8 mouse cellular contexts compared by ENCODE assay signal in the genomic region with DNA sequence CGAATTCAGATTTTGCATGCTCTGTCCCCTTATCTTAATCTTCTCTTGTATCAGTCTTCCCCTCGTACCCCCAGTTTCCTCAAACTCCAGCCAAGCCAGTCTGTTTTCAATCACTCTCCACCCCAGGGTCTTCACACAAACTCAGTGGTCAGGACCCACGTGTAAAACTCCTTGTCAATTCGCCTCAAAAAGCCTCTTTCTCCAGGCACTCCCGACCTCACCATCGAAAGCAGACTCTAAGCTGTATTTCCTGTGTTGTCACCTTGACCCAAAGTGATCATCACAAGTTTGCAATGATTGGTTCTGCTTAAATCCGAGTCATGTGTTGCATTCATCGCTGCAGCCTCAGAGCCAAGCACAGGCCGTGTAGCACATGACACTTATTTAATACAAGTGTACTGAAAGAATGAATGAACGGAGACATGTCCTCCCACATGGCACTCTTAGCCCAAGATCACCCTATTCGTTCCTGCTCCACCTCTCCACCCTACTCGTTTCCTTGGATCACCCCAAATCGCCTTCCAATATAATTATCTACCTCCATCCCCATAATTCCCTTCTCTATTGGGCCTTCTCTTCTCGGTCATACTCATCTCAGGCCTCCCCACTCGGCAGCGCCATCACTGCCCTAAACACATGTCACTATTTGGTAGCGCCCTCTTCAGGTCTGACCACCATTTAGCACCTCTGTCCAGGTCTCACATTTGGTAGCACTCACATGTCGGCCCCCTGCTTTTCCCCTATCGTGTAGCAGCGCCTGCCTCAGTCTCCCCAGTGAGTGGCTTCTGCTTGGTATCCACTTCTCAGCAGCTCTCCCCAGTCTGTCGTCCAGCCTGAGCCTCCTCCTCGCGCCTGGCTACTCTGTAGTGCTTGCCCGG. TPM values are rescaled to one million over a fixed set of nuclear protein-coding genes. Genes with fewer than 3 reads are reported as not detected.
A peak's percentile ranks its signal among the peaks of the same experiment; 100 is the strongest.
DNase-seq lines count a peak whose midpoint lies in the region; ATAC-seq and TF ChIP-seq lines count a peak whose summit lies in the region.

No protein-coding gene starts in this region.

- H3K79me2 ChIP-seq in heart, adult 2 months (replicated peaks; ENCODE audit: control insufficient read depth, insufficient read depth, low read length): peaks cover 10% of the 10 kb centered on the region; the same call in 1 of the 2 replicates

- ATAC-seq in forebrain, embryonic 16.5 days: peak; percentile 54
- no peak; the same call in none of the 2 replicates for ATAC-seq in midbrain, embryonic 12.5 days (ENCODE audit: low FRiP score, low read depth)

- 0 out of 2 replicates have a peak, but pooled peaks have one; percentile 9 for TF ChIP-seq EP300 in heart, adult 2 months (IDR thresholded peaks at IDR 0.05; ENCODE audit: insufficient read depth, low read depth, low read length)

- H3K4me1 ChIP-seq in heart, adult 2 months (ENCODE audit: control insufficient read depth, insufficient read depth, low read length): peaks cover 39% of the 10 kb centered on the region
- peaks cover 20% of the 10 kb centered on the region for H3K4me1 ChIP-seq in forebrain, embryonic 16.5 days (replicated peaks; ENCODE audit: control insufficient read depth, insufficient read depth, low read length)
- H3K4me1 ChIP-seq in midbrain, embryonic 12.5 days: peaks cover 26% of the 10 kb centered on the region

- peak overlapping the region; percentile 98 for H3K9ac ChIP-seq in heart, adult 2 months (ENCODE audit: low read depth, low read length)
- peak overlapping the region; percentile 94 for H3K9ac ChIP-seq in forebrain, embryonic 16.5 days (replicated peaks; ENCODE audit: low read depth, low read length)
- peak overlapping the region; percentile 77 for H3K9ac ChIP-seq in midbrain, embryonic 12.5 days (replicated peaks)

- H3K9me3 ChIP-seq in forebrain, embryonic 16.5 days (ENCODE audit: control insufficient read depth, low read length): no peaks in the 10 kb centered on the region
- no peaks in the 10 kb centered on the region for H3K9me3 ChIP-seq in midbrain, embryonic 12.5 days

- H3K27me3 ChIP-seq in heart, adult 2 months (ENCODE audit: control insufficient read depth, insufficient read depth, low read length): no peaks in the 10 kb centered on the region
- no peaks in the 10 kb centered on the region for H3K27me3 ChIP-seq in forebrain, embryonic 16.5 days (replicated peaks; ENCODE audit: control insufficient read depth, insufficient read depth, low read length)
- no peaks in the 10 kb centered on the region; the same call in 1 of the 2 replicates for H3K27me3 ChIP-seq in midbrain, embryonic 12.5 days

- peak overlapping the region; percentile 97 for H3K27ac ChIP-seq in heart, adult 2 months
- peak overlapping the region; percentile 53; the same call in 1 of the 2 replicates for H3K27ac ChIP-seq in forebrain, embryonic 16.5 days (ENCODE audit: low read length)
- H3K27ac ChIP-seq in midbrain, embryonic 12.5 days (replicated peaks): peak overlapping the region; percentile 73

- 2% methylated on average over 24 of the region's 24 CpGs for WGBS in heart, adult 2 months
- 8% methylated on average over 24 of the region's 24 CpGs for WGBS in forebrain, embryonic 16.5 days
- 10% methylated on average over 24 of the region's 24 CpGs for WGBS in midbrain, embryonic 12.5 days

- intact Hi-C loops in heart, adult 2 months (cut with DNase I): loop anchor here (2.0 kb wide), 2 partner anchors 24 to 30 kb away; no protein-coding TSS in a partner anchor
- intact Hi-C loops in heart, postnatal 36 days (cut with DNase I): no loop called here
- intact Hi-C loops in left cerebral cortex, postnatal 14 days (cut with DNase I): loop anchor here (5.0 kb wide), 1 partner anchor 35 kb away; the partner anchor contains the start of gene Hif3a

- peak overlapping the region; percentile 87 for H3K4me3 ChIP-seq in heart, adult 2 months
- H3K4me3 ChIP-seq in forebrain, embryonic 16.5 days (replicated peaks; ENCODE audit: low read length): peak overlapping the region; percentile 98
- peak overlapping the region; percentile 87 for H3K4me3 ChIP-seq in midbrain, embryonic 12.5 days

- peak; percentile 64 for TF ChIP-seq CTCF in heart, adult 2 months (IDR thresholded peaks at IDR 0.05)

- H3K36me3 ChIP-seq in heart, adult 2 months (ENCODE audit: control insufficient read depth, insufficient read depth, low read length): peaks cover 2% of the 10 kb centered on the region
- peaks cover 3% of the 10 kb centered on the region for H3K36me3 ChIP-seq in forebrain, embryonic 16.5 days (ENCODE audit: control insufficient read depth, insufficient read depth)
- peaks cover 19% of the 10 kb centered on the region for H3K36me3 ChIP-seq in midbrain, embryonic 12.5 days

- TF ChIP-seq POLR2A in heart, adult 2 months (IDR thresholded peaks at IDR 0.05; ENCODE audit: insufficient read depth, low read depth, low read length): no peak

- H3K4me2 ChIP-seq in forebrain, embryonic 16.5 days (ENCODE audit: low read length): peak overlapping the region; percentile 92
- peak overlapping the region; percentile 61 for H3K4me2 ChIP-seq in midbrain, embryonic 12.5 days (replicated peaks)

- DNase-seq in heart, adult 2 months: no peak
- DNase-seq in heart, postnatal 36 days: no peak
- peak; percentile 75 for DNase-seq in CD4-positive, CD25-positive, alpha-beta regulatory T cell, adult 2 months (ENCODE audit: low read depth, low spot score)
- peak; percentile 71 for DNase-seq in c-Kit-positive CD71-positive TER-119-negative erythroid progenitor cells, embryonic 14.5 days (ENCODE audit: low read depth)
- peak; percentile 63 to 82 for DNase-seq in left cerebral cortex, postnatal 14 days (ENCODE audit: low spot score in 2 of 2)
- no peak for DNase-seq in urinary bladder, postnatal 4 days (ENCODE audit: low spot score in 2 of 2)

RNA-seq across cellular contexts. Expression of gene Ppp5c, which starts 0.8 kb away (rescaled TPM):
- total RNA-seq in heart, adult 2 months (2021): 100 to 1,000 TPM in 1 of 2 experiments, 10 to 100 TPM in 1; 89.0 to 104 TPM
- 157 and 163 TPM in 2 replicates for polyA plus RNA-seq in heart, adult 2 months (2012; rRNA removed)
- total RNA-seq in heart, postnatal 36 days (2021): 100 to 1,000 TPM; 107 to 109 TPM
- 115 and 121 TPM in 2 replicates for polyA plus RNA-seq in forebrain, embryonic 16.5 days (2015; fragmentation: Nextera tagmentation; extraction: Ambion mirVana)
- total RNA-seq in left cerebral cortex, postnatal 14 days (2021): 100 to 1,000 TPM; 182 to 185 TPM
- polyA plus RNA-seq in midbrain, embryonic 12.5 days (2016; fragmentation: Nextera tagmentation; extraction: Ambion mirVana): 102 TPM in 2 replicates

RNA-seq across cellular contexts. Expression of gene Ccdc8, which starts 34.4 kb away (rescaled TPM):
- 1 to 10 TPM; 4.0 to 4.4 TPM for total RNA-seq in heart, adult 2 months (2021)
- polyA plus RNA-seq in heart, adult 2 months (2012; rRNA removed): 2.7 and 4.2 TPM in 2 replicates
- 1 to 10 TPM; 5.9 to 6.3 TPM for total RNA-seq in heart, postnatal 36 days (2021)
- polyA plus RNA-seq in forebrain, embryonic 16.5 days (2015; fragmentation: Nextera tagmentation; extraction: Ambion mirVana): 7.3 and 8.9 TPM in 2 replicates
- 1 to 10 TPM; 3.0 TPM for total RNA-seq in left cerebral cortex, postnatal 14 days (2021)
- polyA plus RNA-seq in midbrain, embryonic 12.5 days (2016; fragmentation: Nextera tagmentation; extraction: Ambion mirVana): 7.0 and 12.6 TPM in 2 replicates

RNA-seq across cellular contexts. Expression of gene Hif3a, which starts 35.3 kb away (rescaled TPM):
- total RNA-seq in heart, adult 2 months (2021): 1 to 10 TPM; 1.9 to 3.0 TPM
- polyA plus RNA-seq in heart, adult 2 months (2012; rRNA removed): 1.6 and 2.5 TPM in 2 replicates
- 1 to 10 TPM; 2.5 to 2.6 TPM for total RNA-seq in heart, postnatal 36 days (2021)
- polyA plus RNA-seq in forebrain, embryonic 16.5 days (2015; fragmentation: Nextera tagmentation; extraction: Ambion mirVana): 4.4 TPM in 2 replicates
- total RNA-seq in left cerebral cortex, postnatal 14 days (2021): 10 to 100 TPM in 1 of 2 experiments, 1 to 10 TPM in 1; 8.3 to 16.0 TPM
- 4.9 and 5.1 TPM in 2 replicates for polyA plus RNA-seq in midbrain, embryonic 12.5 days (2016; fragmentation: Nextera tagmentation; extraction: Ambion mirVana)

RNA-seq across cellular contexts. Expression of gene Gm42372, which starts 44.1 kb away (rescaled TPM):
- not detected for total RNA-seq in heart, adult 2 months (2021)
- polyA plus RNA-seq in heart, adult 2 months (2012; rRNA removed): 0.03 TPM in 1 of 2 replicates, not detected in the other
- not detected for total RNA-seq in heart, postnatal 36 days (2021)
- polyA plus RNA-seq in forebrain, embryonic 16.5 days (2015; fragmentation: Nextera tagmentation; extraction: Ambion mirVana): 3.7 and 4.1 TPM in 2 replicates
- 10 to 100 TPM; 59.2 to 61.7 TPM for total RNA-seq in left cerebral cortex, postnatal 14 days (2021)
- polyA plus RNA-seq in midbrain, embryonic 12.5 days (2016; fragmentation: Nextera tagmentation; extraction: Ambion mirVana): 1.7 and 1.8 TPM in 2 replicates

RNA-seq across cellular contexts. Expression of gene Psg16, which starts 46.9 kb away (rescaled TPM):
- total RNA-seq in heart, adult 2 months (2021): under 1 TPM; 0.10 to 0.16 TPM
- polyA plus RNA-seq in heart, adult 2 months (2012; rRNA removed): 0.06 TPM in 1 of 2 replicates, not detected in the other
- total RNA-seq in heart, postnatal 36 days (2021): under 1 TPM; 0.14 to 0.16 TPM
- polyA plus RNA-seq in forebrain, embryonic 16.5 days (2015; fragmentation: Nextera tagmentation; extraction: Ambion mirVana): 2.2 and 3.4 TPM in 2 replicates
- 1 to 10 TPM; 3.8 to 4.2 TPM for total RNA-seq in left cerebral cortex, postnatal 14 days (2021)
- polyA plus RNA-seq in midbrain, embryonic 12.5 days (2016; fragmentation: Nextera tagmentation; extraction: Ambion mirVana): 0.21 and 0.23 TPM in 2 replicates

Comparison
In these comparisons a context has a peak if more than half of its experiments do, and no peak if none do; other contexts are left out.
1. DNase-seq: peak in CD4-positive, CD25-positive, alpha-beta regulatory T cell, adult 2 months (single experiment), c-Kit-positive CD71-positive TER-119-negative erythroid progenitor cells, embryonic 14.5 days (single experiment) and left cerebral cortex, postnatal 14 days (2 of 2); none in heart, adult 2 months (0 of 2), heart, postnatal 36 days (0 of 2) and urinary bladder, postnatal 4 days (0 of 2).
2. Peak in every context shown above with its lines, with median percentiles within 50 percentile points of each other: H3K27ac ChIP-seq, H3K4me3 ChIP-seq and H3K9ac ChIP-seq.